Mouse (Mus musculus): ENCODE data around the gene Scube2. TPM values are rescaled to one million over a fixed set of nuclear protein-coding genes. Genes with fewer than 3 reads are reported as not detected.
A peak's percentile ranks its signal among the peaks of the same experiment; 100 is the strongest.

The Scube2 gene
- 0.55 TPM in 1 of 2 replicates, not detected in the other for polyA plus RNA-seq (2011; ENCODE audit: insufficient read depth, insufficient read length, low replicate concordance, missing spikeins)

- Histone ChIP-seq H3K4me1 (ENCODE audit: control insufficient read depth, insufficient read depth, low read length) (no peaks in the 10 kb centered on the region), H3K4me3 (replicated peaks; ENCODE audit: control insufficient read depth, low read depth, low read length) (no peak within 1 kb of the TSS), H3K27ac (ENCODE audit: control insufficient read depth, insufficient read depth, low read depth, low read length, poor library complexity) (no peak within 1 kb of the TSS)
- TF ChIP-seq POLR2A (IDR thresholded peaks at IDR 0.05; ENCODE audit: borderline replicate concordance, control insufficient read depth, low read depth, low read length) (no peak), CTCF (IDR thresholded peaks at IDR 0.05; ENCODE audit: control insufficient read depth, insufficient read depth, low read length) (no peak)
- 3% methylated on average over 63 of the region's 69 CpGs for WGBS
Measured at GRCm38 (mm10) chr7:109865370-109866229, at the start of gene Scube2. Gene Scube2, minus strand, starts transcription at chr7:109865679.

- TF ChIP-seq POLR2A (IDR thresholded peaks at IDR 0.05; ENCODE audit: borderline replicate concordance, control insufficient read depth, low read depth, low read length) = no peak
- TF ChIP-seq CTCF (IDR thresholded peaks at IDR 0.05; ENCODE audit: control insufficient read depth, insufficient read depth, low read length) = no peak
Measured at GRCm38 (mm10) chr7:109906165-109906564, 40.7 kb upstream of the Scube2 start.

GRCm38 (mm10) chr7:109900921-109901320, 35.4 kb upstream of the Scube2 start:
- peak overlapping the region; percentile 54 for H3K27ac ChIP-seq (ENCODE audit: control insufficient read depth, insufficient read depth, low read depth, low read length, poor library complexity)
- TF ChIP-seq CTCF (IDR thresholded peaks at IDR 0.05; ENCODE audit: control insufficient read depth, insufficient read depth, low read length) = no peak
- no peak for TF ChIP-seq POLR2A (IDR thresholded peaks at IDR 0.05; ENCODE audit: borderline replicate concordance, control insufficient read depth, low read depth, low read length)
- H3K4me3 ChIP-seq (replicated peaks; ENCODE audit: control insufficient read depth, low read depth, low read length) = no peak overlapping the region
- 24% methylated on average over 9 of the region's 9 CpGs for WGBS
- peaks cover 1% of the 10 kb centered on the region; the same call in 1 of the 2 replicates for H3K4me1 ChIP-seq (ENCODE audit: control insufficient read depth, insufficient read depth, low read length)

More at GRCm38 (mm10) chr7:109906165-109906564, 40.7 kb upstream of the Scube2 start:
- peaks cover 1% of the 10 kb centered on the region; the same call in 1 of the 2 replicates for H3K4me1 ChIP-seq (ENCODE audit: control insufficient read depth, insufficient read depth, low read length)
- no peak overlapping the region for H3K4me3 ChIP-seq (replicated peaks; ENCODE audit: control insufficient read depth, low read depth, low read length)
- 87% methylated on average over 2 of the region's 2 CpGs for WGBS
- no peak overlapping the region for H3K27ac ChIP-seq (ENCODE audit: control insufficient read depth, insufficient read depth, low read depth, low read length, poor library complexity)

GRCm38 (mm10) chr7:109898911-109899310, 33.4 kb upstream of the Scube2 start:
- Histone ChIP-seq H3K27ac (ENCODE audit: control insufficient read depth, insufficient read depth, low read depth, low read length, poor library complexity) (no peak overlapping the region), H3K4me3 (replicated peaks; ENCODE audit: control insufficient read depth, low read depth, low read length) (no peak overlapping the region), H3K4me1 (ENCODE audit: control insufficient read depth, insufficient read depth, low read length) (peaks cover 1% of the 10 kb centered on the region; the same call in 1 of the 2 replicates)
- no peak for TF ChIP-seq CTCF (IDR thresholded peaks at IDR 0.05; ENCODE audit: control insufficient read depth, insufficient read depth, low read length)
- no peak for TF ChIP-seq POLR2A (IDR thresholded peaks at IDR 0.05; ENCODE audit: borderline replicate concordance, control insufficient read depth, low read depth, low read length)

GRCm38 (mm10) chr7:109892530-109892929, 27.1 kb upstream of the Scube2 start:
- no peak overlapping the region for H3K27ac ChIP-seq (ENCODE audit: control insufficient read depth, insufficient read depth, low read depth, low read length, poor library complexity)
- 43% methylated on average over 3 of the region's 3 CpGs for WGBS
- H3K4me3 ChIP-seq (replicated peaks; ENCODE audit: control insufficient read depth, low read depth, low read length) = no peak overlapping the region
- no peak for TF ChIP-seq POLR2A (IDR thresholded peaks at IDR 0.05; ENCODE audit: borderline replicate concordance, control insufficient read depth, low read depth, low read length)
- peak; percentile 84 for TF ChIP-seq CTCF (IDR thresholded peaks at IDR 0.05; ENCODE audit: control insufficient read depth, insufficient read depth, low read length)
- no peaks in the 10 kb centered on the region for H3K4me1 ChIP-seq (ENCODE audit: control insufficient read depth, insufficient read depth, low read length)

GRCm38 (mm10) chr7:109891786-109892185, 26.3 kb upstream of the Scube2 start:
- H3K4me1 ChIP-seq (ENCODE audit: control insufficient read depth, insufficient read depth, low read length) = no peaks in the 10 kb centered on the region
- no peak overlapping the region for H3K4me3 ChIP-seq (replicated peaks; ENCODE audit: control insufficient read depth, low read depth, low read length)
- H3K27ac ChIP-seq (ENCODE audit: control insufficient read depth, insufficient read depth, low read depth, low read length, poor library complexity) = no peak overlapping the region
- 88% methylated on average over 4 of the region's 4 CpGs for WGBS
- TF ChIP-seq POLR2A (IDR thresholded peaks at IDR 0.05; ENCODE audit: borderline replicate concordance, control insufficient read depth, low read depth, low read length) (no peak), CTCF (IDR thresholded peaks at IDR 0.05; ENCODE audit: control insufficient read depth, insufficient read depth, low read length) (no peak)

GRCm38 (mm10) chr7:109890256-109890655, 24.8 kb upstream of the Scube2 start:
- H3K4me3 ChIP-seq (replicated peaks; ENCODE audit: control insufficient read depth, low read depth, low read length) = no peak overlapping the region
- TF ChIP-seq CTCF (IDR thresholded peaks at IDR 0.05; ENCODE audit: control insufficient read depth, insufficient read depth, low read length) = no peak
- no peak for TF ChIP-seq POLR2A (IDR thresholded peaks at IDR 0.05; ENCODE audit: borderline replicate concordance, control insufficient read depth, low read depth, low read length)
- WGBS = 72% methylated on average over 2 of the region's 2 CpGs
- H3K4me1 ChIP-seq (ENCODE audit: control insufficient read depth, insufficient read depth, low read length) = no peaks in the 10 kb centered on the region
- no peak overlapping the region for H3K27ac ChIP-seq (ENCODE audit: control insufficient read depth, insufficient read depth, low read depth, low read length, poor library complexity)

- WGBS = 13% methylated on average over 5 of the region's 5 CpGs
- Histone ChIP-seq H3K4me1 (ENCODE audit: control insufficient read depth, insufficient read depth, low read length) (no peaks in the 10 kb centered on the region), H3K27ac (ENCODE audit: control insufficient read depth, insufficient read depth, low read depth, low read length, poor library complexity) (peak overlapping the region; percentile 39), H3K4me3 (replicated peaks; ENCODE audit: control insufficient read depth, low read depth, low read length) (no peak overlapping the region)
- TF ChIP-seq POLR2A (IDR thresholded peaks at IDR 0.05; ENCODE audit: borderline replicate concordance, control insufficient read depth, low read depth, low read length) (no peak), CTCF (IDR thresholded peaks at IDR 0.05; ENCODE audit: control insufficient read depth, insufficient read depth, low read length) (no peak)
Measured at GRCm38 (mm10) chr7:109889300-109889699, 23.8 kb upstream of the Scube2 start.

Measured in bone marrow, adult 2 months (tissue).